Mouse (Mus musculus): Measurements from ENCODE around the gene Trex2.

Trex2 gene

GRCm38 (mm10) chrX:73435252-73435651 is at the start of gene Trex2:
Gene Trex2 (minus strand): TSS chrX:73435344.
- no peak for DNase-seq (ENCODE audit: low spot score in 2 of 2)

GRCm38 (mm10) chrX:73484870-73485269 is 49.7 kb upstream of the Trex2 start:
- no peak for DNase-seq (ENCODE audit: low spot score in 2 of 2)

- no peak for DNase-seq (ENCODE audit: low spot score in 2 of 2)
Observed at GRCm38 (mm10) chrX:73484076-73484475, 48.9 kb upstream of the Trex2 start.

- DNase-seq (ENCODE audit: low spot score in 2 of 2) = no peak
Observed at GRCm38 (mm10) chrX:73483484-73483810, 48.3 kb upstream of the Trex2 start, which contains the start of gene Bgn. Gene Bgn (plus strand): TSS chrX:73483602.

DNA sequence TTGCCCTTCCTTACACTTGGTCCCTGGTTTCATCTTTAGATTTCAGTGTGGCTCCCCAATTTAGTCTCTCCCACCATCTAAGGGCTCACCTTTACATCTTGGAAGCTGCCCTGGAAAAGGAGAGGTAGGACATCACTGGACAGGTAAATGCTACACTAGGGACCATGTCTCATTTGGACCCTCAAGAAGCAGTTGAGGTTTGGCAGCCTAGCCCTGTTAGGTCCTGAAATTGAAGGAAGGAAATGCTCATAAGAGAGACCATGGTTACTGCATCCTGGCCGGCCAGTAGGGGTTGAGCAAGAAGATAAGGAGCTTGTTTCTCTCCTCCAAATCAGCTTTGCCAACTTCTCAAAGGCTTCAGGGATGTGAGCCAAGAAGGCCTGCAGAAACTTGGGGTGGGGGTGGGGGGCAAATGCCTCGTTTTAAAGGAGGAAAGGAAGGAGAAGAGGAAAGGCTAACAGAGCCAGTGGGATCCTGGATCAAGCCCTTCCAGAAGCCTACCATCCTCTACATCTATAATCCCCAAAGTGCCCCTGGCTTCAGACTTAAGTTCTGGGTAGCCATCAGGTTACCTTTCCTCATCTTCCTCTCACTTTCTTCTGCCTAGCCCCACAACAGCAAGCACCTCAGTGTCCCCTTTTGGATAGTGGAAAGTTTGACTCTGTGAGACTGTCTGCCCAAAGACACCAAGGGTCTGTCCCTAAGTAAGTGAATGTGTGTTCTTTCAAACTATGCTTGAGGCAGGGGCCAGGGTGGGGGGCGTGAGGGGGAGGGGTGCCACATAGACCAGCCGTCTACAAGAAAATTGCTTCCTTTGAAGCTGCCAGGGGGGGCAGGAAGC is 47.7 kb upstream of the Trex2 start:
- no peak for DNase-seq (ENCODE audit: low spot score in 2 of 2)

DNA sequence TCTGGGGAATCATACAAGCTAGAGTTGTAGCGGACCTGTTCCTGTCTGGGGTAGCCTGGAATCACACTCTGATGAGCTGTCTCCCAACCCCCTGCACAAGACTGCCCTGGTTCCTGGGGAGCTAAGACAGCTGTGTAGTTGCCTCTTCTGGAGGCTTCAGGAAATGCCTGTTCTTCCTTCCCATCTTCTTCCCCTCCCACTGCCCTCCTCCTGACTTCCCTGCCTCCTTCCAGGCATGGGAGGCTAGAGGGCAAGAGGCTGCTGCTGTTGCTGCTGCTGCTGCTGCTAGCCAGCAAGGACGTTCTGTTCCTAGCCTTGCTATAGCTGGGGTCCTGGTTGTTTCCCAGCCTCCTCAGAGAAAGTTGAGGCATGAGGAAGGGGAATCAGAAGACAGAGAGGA is 45.2 kb upstream of the Trex2 start:
- no peak for DNase-seq (ENCODE audit: low spot score in 2 of 2)

DNA sequence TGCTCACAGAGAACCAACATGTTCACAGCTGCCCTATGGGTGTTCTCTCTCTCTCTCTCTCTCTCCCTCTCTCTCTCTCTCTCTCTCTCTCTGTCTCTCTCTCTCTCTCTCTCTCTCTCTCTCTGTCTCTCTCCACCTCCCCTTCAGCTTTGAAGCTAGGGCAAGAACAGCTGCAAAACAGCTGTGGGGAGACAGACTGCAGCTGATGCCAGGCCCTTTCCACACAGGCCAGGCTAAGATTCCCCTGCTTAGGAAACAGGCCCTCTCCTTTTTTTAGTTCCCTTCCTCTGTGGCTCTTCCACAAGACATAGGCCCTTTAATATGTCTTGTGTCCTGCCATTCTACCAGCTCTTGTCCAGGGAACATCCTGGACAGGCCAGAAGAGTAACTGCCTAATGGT is 44.5 kb upstream of the Trex2 start:
- DNase-seq (ENCODE audit: low spot score in 2 of 2) = no peak

DNA sequence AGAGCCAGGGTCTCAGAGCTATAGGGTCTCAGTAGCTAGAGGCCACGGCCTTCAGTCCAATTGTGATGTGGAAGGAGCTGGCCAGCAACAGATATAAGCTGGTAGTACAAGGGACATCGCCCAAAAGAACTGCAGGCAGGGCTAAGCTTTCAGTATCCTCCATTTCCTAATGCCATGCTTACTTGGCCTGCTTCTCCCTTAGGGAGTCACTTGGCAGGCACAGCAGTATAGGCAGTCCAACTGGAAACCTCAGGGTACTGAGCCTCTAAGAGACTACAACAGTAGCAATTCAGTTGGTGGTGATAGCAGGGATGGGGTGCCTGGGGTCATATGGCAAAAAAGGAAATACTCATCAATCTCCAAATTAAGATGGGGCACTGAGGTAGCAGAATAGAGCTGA is 42.4 kb upstream of the Trex2 start:
- no peak for DNase-seq (ENCODE audit: low spot score in 2 of 2)

DNA sequence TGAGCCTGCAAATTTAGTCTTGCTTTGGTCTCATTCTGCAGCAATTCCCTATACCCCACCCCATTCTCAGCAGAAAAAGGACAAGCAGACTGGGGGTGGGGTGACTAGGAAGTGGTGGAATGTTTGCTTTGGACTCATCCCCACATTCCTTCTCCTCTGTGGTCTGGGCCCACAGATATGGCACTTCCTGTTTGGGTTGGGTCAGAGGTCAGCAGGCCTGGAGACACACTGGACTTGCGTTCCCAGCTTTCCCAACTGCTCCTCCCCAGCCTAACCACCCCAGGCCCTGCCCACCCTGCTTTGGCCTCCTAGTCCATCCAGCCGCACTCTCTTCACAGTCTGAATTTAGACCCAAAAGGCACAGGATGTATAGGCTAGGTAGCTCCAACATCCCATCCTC is 41.5 kb upstream of the Trex2 start:
- DNase-seq (ENCODE audit: low spot score in 2 of 2) = no peak

DNA sequence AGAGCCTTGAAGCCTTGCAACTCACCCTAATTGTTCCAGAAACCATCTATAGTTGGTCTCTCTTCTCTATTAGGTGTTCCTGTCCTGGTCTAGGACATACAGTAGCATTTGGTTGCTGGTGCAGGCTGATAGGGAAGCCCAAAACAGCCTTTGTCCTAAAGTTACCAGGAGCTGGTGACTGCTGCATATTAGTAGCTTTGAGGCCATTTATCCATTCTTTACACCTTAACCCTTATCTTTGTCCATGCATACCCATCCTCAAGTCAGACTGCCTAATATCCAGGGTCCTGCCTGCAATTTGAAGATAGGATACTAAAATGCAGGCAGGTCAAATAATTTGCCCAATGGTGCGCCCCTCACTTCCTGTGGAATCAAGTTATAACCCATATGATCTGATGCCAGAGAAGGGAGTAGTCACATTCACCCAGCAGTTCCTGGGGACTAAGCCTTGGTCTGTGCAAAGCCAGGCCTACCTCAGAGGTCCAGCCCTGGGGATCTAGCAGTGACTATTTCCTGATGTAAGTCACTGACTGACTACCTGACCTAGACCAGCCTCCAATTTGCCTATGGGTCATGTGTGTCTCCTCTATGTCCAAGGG is 40.6 kb upstream of the Trex2 start:
- DNase-seq (ENCODE audit: low spot score in 2 of 2) = no peak

DNA sequence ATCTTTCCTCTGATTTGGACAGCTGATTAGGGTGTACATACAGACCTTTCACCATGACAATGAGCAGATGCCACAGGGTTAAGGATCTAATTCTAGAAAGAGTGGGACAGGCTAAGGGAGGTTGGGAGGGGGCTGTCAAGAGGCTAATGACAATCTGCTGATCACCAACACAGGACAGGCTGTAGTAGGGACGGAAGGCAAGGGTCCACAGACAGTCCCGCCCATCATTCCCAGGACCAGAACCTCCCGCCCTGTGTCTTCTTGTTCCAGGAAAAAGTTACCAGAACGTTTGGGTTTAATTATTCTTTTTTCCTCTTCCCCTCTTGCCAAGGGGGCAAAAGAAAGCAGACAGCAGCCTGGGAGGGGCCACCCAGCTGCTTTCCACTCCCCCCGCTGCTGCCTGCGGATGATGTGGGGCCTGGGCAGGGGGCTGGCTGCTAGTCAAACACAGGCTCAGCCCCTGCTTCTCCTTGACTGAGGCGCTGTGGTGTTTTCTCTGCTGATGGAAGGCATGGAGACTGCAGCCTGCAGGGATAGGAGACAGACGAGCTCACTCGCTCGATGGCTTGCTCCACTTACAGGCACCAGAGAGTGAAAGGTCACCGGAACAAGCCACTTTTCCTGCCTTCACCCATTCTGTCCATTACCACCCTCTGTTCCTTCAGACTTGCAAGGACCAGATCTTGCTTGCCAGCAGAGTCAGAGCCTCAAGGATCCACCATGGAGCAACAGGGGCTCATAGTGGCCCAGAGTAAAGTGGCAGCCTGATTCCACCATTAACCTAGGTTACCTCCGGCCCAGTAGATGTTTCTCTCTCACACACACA is 39.4 kb upstream of the Trex2 start:
- no peak for DNase-seq (ENCODE audit: low spot score in 2 of 2)

- DNase-seq (ENCODE audit: low spot score in 2 of 2) = no peak
Observed at GRCm38 (mm10) chrX:73471764-73472163, 36.6 kb upstream of the Trex2 start.

DNA sequence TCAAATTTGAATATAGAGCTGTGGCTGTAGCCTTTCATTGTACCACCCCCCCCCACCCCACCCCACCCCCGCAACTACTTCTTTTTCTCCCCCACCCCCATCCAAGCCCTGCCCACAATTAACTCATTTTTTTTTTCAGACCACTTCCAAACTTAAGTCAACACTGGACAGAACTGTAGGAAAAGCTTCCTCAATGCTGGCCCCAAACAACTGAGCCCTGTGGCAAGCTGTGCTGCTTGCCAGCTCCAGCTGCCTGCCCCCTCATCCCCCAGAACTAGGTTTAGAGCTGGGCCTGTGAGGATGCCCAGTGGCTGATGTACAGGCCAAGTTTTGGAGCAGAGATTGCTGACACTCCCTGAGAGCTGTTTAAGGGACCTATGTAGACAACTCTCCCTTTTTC is 33.6 kb upstream of the Trex2 start:
- no peak for DNase-seq (ENCODE audit: low spot score in 2 of 2)

DNA sequence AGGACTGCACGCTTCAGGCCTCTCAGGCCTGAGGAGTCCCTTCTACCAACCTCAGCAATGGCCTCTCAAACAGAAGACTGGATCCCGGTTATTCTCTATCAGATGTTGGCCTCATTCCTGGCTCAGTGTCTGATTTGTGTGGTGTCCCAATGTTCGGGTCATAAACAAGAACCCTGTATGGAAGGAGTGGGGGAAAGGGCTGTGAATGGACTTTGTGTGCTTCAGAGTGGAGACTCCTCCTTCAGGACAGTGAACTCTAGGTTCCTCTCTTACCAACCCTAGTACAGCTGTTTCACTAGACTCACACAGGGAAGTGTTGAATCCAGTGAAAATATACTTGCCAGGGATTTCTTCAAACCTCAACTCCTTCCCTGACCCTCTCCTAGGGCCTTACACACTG is 33.2 kb upstream of the Trex2 start:
- no peak for DNase-seq (ENCODE audit: low spot score in 2 of 2)

DNA sequence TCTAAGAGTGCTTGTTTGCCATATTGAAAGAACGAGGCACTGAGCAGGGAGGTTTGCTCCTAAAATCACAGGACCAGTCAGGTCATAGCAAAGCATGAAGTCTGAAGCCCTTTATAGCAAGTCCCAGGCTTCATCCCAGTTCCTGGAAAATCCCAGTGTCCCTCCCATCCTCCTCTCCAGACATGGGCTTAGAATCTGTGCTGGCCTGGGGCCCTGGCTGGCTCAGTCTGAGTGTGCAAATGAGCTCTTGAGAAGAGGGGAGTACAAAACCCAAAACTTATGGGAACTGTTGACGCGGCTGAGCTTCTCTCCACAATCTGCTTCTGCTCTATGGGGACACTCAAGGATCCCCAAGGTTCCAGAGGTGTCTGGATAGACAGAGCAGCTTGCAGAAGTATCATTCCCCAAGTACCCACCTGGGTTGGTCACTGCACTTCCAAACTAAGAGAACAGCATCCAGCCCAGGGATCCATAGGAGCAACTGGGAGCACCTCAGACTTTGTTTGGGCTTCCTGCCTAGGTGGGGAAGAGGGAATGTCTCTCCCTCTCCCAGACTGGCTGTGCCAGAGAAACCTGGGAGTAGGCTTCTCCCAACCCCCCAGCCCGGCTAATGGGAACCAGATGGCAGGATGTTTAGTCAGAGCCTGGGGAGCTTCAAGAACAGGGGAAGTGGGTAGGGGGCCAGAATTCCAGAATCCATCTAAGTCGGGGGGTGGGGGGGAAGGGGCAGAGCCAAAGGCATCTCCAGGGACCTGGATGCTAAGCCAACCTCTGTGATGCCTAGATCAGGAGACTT is 32.5 kb upstream of the Trex2 start:
- no peak for DNase-seq (ENCODE audit: low spot score in 2 of 2)

- peak in 1 of 2 experiments; percentile 12 for DNase-seq (ENCODE audit: low spot score in 2 of 2)
Observed at GRCm38 (mm10) chrX:73465483-73466186, 30.5 kb upstream of the Trex2 start.

DNA sequence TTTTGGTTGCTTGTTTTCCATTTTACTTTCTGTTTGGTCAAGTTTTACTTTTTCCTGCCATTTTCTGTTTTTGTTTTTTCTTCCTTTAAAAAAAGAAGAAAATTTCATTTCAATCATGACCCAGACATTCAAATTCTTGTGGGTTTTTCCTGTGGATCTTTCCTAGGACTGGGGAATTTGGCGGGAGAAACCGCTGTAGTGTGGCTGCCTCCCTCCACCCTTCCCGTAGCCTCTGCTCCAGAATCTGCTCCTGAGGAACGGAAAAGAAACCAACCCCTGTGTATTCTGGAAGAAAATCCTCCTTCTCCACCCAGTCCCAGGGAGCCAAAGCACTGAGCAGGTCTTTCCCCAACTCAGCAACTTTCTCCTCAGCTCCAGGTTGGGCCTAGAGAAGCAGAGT is 25.6 kb upstream of the Trex2 start:
- no peak for DNase-seq (ENCODE audit: low spot score in 2 of 2)

DNA sequence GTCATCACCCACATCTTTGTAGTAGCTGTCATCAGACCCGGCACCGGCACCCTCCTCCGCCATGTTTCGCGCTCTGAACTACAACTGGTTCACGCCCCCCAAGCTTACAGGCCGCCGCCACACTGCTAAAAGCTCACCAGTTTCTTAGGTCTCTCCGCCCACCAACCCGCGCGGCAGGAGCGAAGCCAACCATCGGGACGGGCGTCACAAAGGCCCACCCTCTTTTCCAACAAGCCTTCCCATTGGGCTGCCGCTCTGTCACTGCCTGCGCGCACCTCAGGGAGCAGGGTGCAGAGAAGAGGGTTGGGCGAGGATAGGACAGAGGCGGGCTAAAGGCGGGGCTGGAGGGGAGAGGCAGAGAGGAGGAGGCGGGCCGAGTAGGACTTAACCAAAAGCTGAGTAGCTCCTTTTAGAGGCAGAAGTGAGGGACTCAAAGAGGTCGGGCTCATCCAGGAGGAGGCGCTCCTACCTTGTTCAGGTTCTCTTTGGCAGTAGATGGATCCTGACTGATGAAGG is 23.8 kb upstream of the Trex2 start, which contains the start of gene Haus7:
Gene Haus7 (minus strand): TSS at position 168 of the 516 bp plus-strand sequence.
- DNase-seq (ENCODE audit: low spot score in 2 of 2) = peak; percentile 89 to 94

DNA sequence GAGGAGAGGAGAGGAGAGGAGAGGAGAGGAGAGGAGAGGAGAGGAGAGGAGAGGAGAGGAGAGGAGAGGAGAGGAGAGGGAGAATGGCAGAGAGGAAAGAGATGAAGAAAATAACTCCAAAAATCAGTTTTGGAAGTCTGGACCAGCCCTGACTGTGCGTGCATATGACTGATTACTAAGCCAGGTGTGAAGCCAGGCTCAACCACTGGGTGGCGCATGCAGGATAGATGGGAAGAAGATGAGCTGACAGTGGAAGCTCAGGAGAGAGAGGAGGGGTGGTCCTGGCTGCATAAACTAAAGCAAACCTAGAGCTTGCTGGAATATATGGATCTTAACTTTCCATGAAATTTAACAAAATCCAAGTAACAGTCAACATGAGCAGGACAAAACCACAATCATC is 16.8 kb upstream of the Trex2 start:
- DNase-seq (ENCODE audit: low spot score in 2 of 2) = peak in 1 of 2 experiments; percentile 58

DNA sequence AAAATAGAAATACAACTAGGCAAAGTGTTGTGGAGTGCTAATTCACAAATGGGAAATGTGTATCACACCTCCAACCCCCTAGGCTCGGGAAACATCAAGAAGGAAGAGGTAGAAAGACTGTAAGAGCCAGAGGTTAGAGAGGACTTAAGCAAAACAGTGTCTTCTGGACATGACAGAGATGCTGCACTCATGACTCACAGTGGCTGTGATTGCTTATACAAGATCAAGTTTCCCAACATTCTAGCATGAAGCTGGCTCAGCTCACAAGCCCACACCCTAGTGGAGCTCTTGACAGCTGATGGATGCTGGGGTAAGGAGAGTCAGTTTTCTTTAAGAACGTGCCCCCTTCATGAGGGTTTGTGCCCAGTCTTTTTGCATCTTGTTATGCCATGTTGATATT is 6.3 kb upstream of the Trex2 start:
- DNase-seq (ENCODE audit: low spot score in 2 of 2) = no peak

- DNase-seq (ENCODE audit: low spot score in 2 of 2) = no peak
Observed at GRCm38 (mm10) chrX:73432850-73433249, 2.3 kb downstream of the Trex2 start.
